ENCODE assay signal across 13 mouse cellular contexts in the genomic region with DNA sequence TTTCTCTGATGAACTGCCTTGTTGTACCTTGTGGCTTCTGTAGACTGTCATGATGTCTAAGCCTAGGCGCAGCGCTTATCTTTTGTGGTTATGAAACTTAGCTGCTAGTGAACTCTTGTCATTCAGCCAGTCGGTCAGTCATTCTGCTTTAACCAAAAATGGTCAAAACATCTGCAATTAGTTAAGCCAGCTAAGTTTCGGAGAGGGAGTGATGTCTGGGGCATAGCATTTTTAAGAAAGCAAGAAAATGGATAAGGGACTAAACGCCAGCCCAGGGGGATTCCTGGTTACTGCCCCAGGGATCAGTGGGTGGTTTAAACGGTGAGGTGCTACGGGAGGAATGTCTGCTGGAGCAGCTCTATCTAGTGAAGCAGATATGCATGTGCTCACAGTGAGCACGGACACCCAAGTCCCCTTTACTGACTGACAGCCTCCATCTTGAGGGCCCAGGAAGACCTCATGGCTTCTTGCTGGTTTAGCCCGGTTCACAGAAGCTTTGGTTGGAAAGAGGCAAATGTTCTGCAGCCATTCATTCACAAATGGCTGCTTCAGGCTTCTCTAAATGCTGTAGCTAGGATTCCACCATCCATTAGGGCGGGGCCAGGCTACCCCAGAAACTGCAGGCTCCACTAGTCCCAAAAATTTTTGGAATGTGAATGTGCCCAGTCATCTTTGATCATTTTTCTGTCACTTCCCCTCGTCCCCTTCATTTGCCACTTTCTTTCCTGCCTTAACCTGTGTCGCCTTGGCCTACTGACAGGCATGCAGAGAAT. TPM values are rescaled to one million over a fixed set of nuclear protein-coding genes. Genes with fewer than 3 reads are reported as not detected.
A peak's percentile ranks its signal among the peaks of the same experiment; 100 is the strongest.
DNase-seq lines count a peak whose midpoint lies in the region; ATAC-seq and TF ChIP-seq lines count a peak whose summit lies in the region.
"Had no signal": no experiment of that assay in that cellular context is flagged by ENCODE, and none has a peak within 500 bp of the region (broad histone marks: within the 10 kb centered on the region; RNA-seq: fewer than 3 reads in every experiment).

No protein-coding gene starts in this region.

- peak overlapping the region; percentile 93 for H3K27ac ChIP-seq in kidney, embryonic 15.5 days
- peak overlapping the region; percentile 91 to 94 for H3K27ac ChIP-seq in heart, embryonic 14.5 days (replicated peaks in 1 of 2; ENCODE audit: control insufficient read depth in 1 of 2, insufficient read depth in 1 of 2, low read depth in 2 of 2, low read length in 2 of 2)
- H3K27ac ChIP-seq: left cerebral cortex, adult 2 months; midbrain, embryonic 15.5 days had no signal

- H3K4me1 ChIP-seq in kidney, embryonic 15.5 days, result peaks cover 83% of the 10 kb centered on the region
- H3K4me1 ChIP-seq in heart, embryonic 14.5 days (ENCODE audit: control insufficient read depth in 2 of 2, insufficient read depth in 2 of 2, low read length in 2 of 2), result peaks cover 50 to 91% of the 10 kb centered on the region in 2 experiments

- ATAC-seq in kidney, embryonic 15.5 days (replicated peaks; ENCODE audit: low FRiP score), result no peak
- no peak for ATAC-seq in heart, embryonic 14.5 days (ENCODE audit: insufficient number of reproducible peaks, insufficient read depth, low FRiP score, low read depth)
- ATAC-seq: midbrain, embryonic 15.5 days had no signal

- no peak overlapping the region for H3ac ChIP-seq in C2C12 (ENCODE audit: control insufficient read depth, insufficient read length, low read depth)

- H3K27me3 ChIP-seq in kidney, embryonic 15.5 days, result no peaks in the 10 kb centered on the region
- no peaks in the 10 kb centered on the region for H3K27me3 ChIP-seq in C2C12 (ENCODE audit: control insufficient read depth, insufficient read depth, insufficient read length)
- no peaks in the 10 kb centered on the region for H3K27me3 ChIP-seq in heart, embryonic 14.5 days (ENCODE audit: control insufficient read depth, insufficient read depth, low read length)
- H3K27me3 ChIP-seq: forebrain, embryonic 12.5 days; hindbrain, embryonic 13.5 days had no signal

- H3K79me3 ChIP-seq in C2C12 (ENCODE audit: low read depth), result peaks cover 51% of the 10 kb centered on the region

- no peak for TF ChIP-seq CTCF in C2C12 (IDR thresholded peaks at IDR 0.05; ENCODE audit: control insufficient read depth, insufficient read depth, insufficient read length)

- no peak overlapping the region for H3K4me3 ChIP-seq in kidney, embryonic 15.5 days (replicated peaks)
- H3K4me3 ChIP-seq in C2C12 (ENCODE audit: insufficient read depth, poor library complexity, severe bottlenecking), result no peak overlapping the region
- no peak overlapping the region for H3K4me3 ChIP-seq in heart, embryonic 14.5 days (ENCODE audit: control insufficient read depth in 1 of 2, insufficient read depth in 1 of 2, low read depth in 1 of 2, low read length in 2 of 2)
- H3K4me3 ChIP-seq: forebrain, embryonic 12.5 days; hindbrain, embryonic 13.5 days; left cerebral cortex, adult 2 months; midbrain, embryonic 15.5 days had no signal

- H3K79me2 ChIP-seq in C2C12 (ENCODE audit: control insufficient read depth, insufficient read depth), result peaks cover 67% of the 10 kb centered on the region

- WGBS in kidney, embryonic 15.5 days, result 67% methylated on average over 12 of the region's 12 CpGs
- 31% methylated on average over 12 of the region's 12 CpGs for WGBS in heart, embryonic 14.5 days

- no peak for DNase-seq in kidney, adult 18-20 months
- peak; percentile 77 for DNase-seq in ZHBTc4 (ENCODE audit: low read depth, low spot score)
- no peak for DNase-seq in thymus, postnatal 0 days (ENCODE audit: low spot score)
- no peak for DNase-seq in urinary bladder, postnatal 36 days (ENCODE audit: low spot score in 2 of 2)
- DNase-seq in right cerebral cortex, postnatal 14 days, result no peak
- DNase-seq: retina, postnatal 1 day had no signal

- no peak overlapping the region for H3K4me2 ChIP-seq in kidney, embryonic 15.5 days
- peak overlapping the region; percentile 42 for H3K4me2 ChIP-seq in heart, embryonic 14.5 days (ENCODE audit: low read length)
- H3K4me2 ChIP-seq: forebrain, embryonic 12.5 days; hindbrain, embryonic 13.5 days; midbrain, embryonic 15.5 days had no signal

- H3K36me3 ChIP-seq in kidney, embryonic 15.5 days, result peaks cover 54% of the 10 kb centered on the region
- H3K36me3 ChIP-seq in C2C12 (ENCODE audit: control insufficient read depth, insufficient read depth), result peaks cover 61% of the 10 kb centered on the region
- H3K36me3 ChIP-seq in heart, embryonic 14.5 days (ENCODE audit: control insufficient read depth, insufficient read depth, low read length), result peaks cover 47% of the 10 kb centered on the region
- H3K36me3 ChIP-seq: forebrain, embryonic 12.5 days; hindbrain, embryonic 13.5 days; midbrain, embryonic 15.5 days had no signal

- H3K9ac ChIP-seq in kidney, embryonic 15.5 days, result no peak overlapping the region
- peak overlapping the region; percentile 47; the same call in 1 of the 2 replicates for H3K9ac ChIP-seq in heart, embryonic 14.5 days (ENCODE audit: low read length)
- H3K9ac ChIP-seq: forebrain, embryonic 12.5 days; hindbrain, embryonic 13.5 days; midbrain, embryonic 15.5 days had no signal

- H3K9me3 ChIP-seq in kidney, embryonic 15.5 days (replicated peaks), result no peaks in the 10 kb centered on the region
- no peaks in the 10 kb centered on the region for H3K9me3 ChIP-seq in heart, embryonic 14.5 days (ENCODE audit: control insufficient read depth, low read length)
- H3K9me3 ChIP-seq: forebrain, embryonic 12.5 days; hindbrain, embryonic 13.5 days; midbrain, embryonic 15.5 days had no signal

TF ChIP-seq in C2C12, 6 proteins besides CTCF, POLR2A, EP300 and RAD21:
- TF ChIP-seq MAX (IDR thresholded peaks at IDR 0.05) (peak; percentile 44), MYOG (IDR thresholded peaks at IDR 0.05; ENCODE audit: control insufficient read depth, extremely low read depth, insufficient read length) (no peak), USF1 (IDR thresholded peaks at IDR 0.05; ENCODE audit: low read depth) (no peak), FOSL1 (IDR thresholded peaks at IDR 0.05; ENCODE audit: insufficient read depth, low read length, poor library complexity, severe bottlenecking) (no peak), CEBPB (IDR thresholded peaks at IDR 0.05; ENCODE audit: low read depth) (no peak), MYOD1 (IDR thresholded peaks at IDR 0.05; ENCODE audit: control insufficient read depth, insufficient read length, low read depth) (no peak)
TF ChIP-seq in C2C12: peak in this region for 1.

RNA-seq across cellular contexts. Expression of a gene that starts 13.5 kb away (rescaled TPM):
- polyA plus RNA-seq in kidney, embryonic 15.5 days (2015; fragmentation: Nextera tagmentation; extraction: Ambion mirVana), result 557 and 571 TPM in 2 replicates
- 153 TPM for polyA plus RNA-seq in C2C12 (2012; fragmentation: generic; extraction: Trizol)
- 537 and 600 TPM in 2 replicates for polyA plus RNA-seq in heart, embryonic 14.5 days (2014; fragmentation: Nextera tagmentation; extraction: Ambion mirVana)
- 59.9 and 70.6 TPM in 2 replicates for polyA plus RNA-seq in thymus, postnatal 0 days (2015; fragmentation: Nextera tagmentation; extraction: Ambion mirVana)
